ENCODE assay signal across 25 mouse cellular contexts in genomic region chr1:126578163-126578562, GRCm38 (mm10).
DNase-seq lines count a peak whose midpoint lies in the region; ATAC-seq and TF ChIP-seq lines count a peak whose summit lies in the region.
"Had no signal": no experiment of that assay in that cellular context is flagged by ENCODE, and none has a peak within 500 bp of the region (broad histone marks: within the 10 kb centered on the region; RNA-seq: fewer than 3 reads in every experiment).

No protein-coding gene starts in this region.

- TF ChIP-seq POLR2A in lung, adult 2 months (IDR thresholded peaks at IDR 0.05; ENCODE audit: borderline replicate concordance, extremely low read depth, low read depth, low read length), result no peak

- no peak overlapping the region for H3K4me3 ChIP-seq in lung, embryonic 14.5 days (ENCODE audit: low read depth, low read length)
- H3K4me3 ChIP-seq in lung, postnatal 0 days (ENCODE audit: low read depth, low read length), result no peak overlapping the region
- H3K4me3 ChIP-seq in lung, adult 2 months (replicated peaks; ENCODE audit: extremely low read depth, low read depth, low read length), result no peak overlapping the region
- H3K4me3 ChIP-seq: erythroblast, embryonic 14.5 days; forebrain, embryonic 12.5 days; forebrain, embryonic 15.5 days; heart, embryonic 12.5 days; heart, embryonic 15.5 days had no signal

- no peak overlapping the region for H3K4me2 ChIP-seq in lung, embryonic 14.5 days
- no peak overlapping the region for H3K4me2 ChIP-seq in lung, postnatal 0 days (replicated peaks; ENCODE audit: low read depth, low read length)
- H3K4me2 ChIP-seq: forebrain, embryonic 12.5 days; forebrain, embryonic 15.5 days; heart, embryonic 12.5 days; heart, embryonic 15.5 days; hindbrain, embryonic 14.5 days had no signal

- ATAC-seq in lung, embryonic 14.5 days (ENCODE audit: insufficient read depth), result 0 out of 2 replicates have a peak, but pooled peaks have one; percentile 54
- ATAC-seq in lung, postnatal 0 days, result peak; percentile 72
- ATAC-seq: CD4-positive, CD25-positive, alpha-beta regulatory T cell, adult 4 months; forebrain, embryonic 15.5 days; hindbrain, postnatal 0 days had no signal

- no peaks in the 10 kb centered on the region for H3K27me3 ChIP-seq in lung, embryonic 14.5 days (ENCODE audit: insufficient read depth, low read length)
- H3K27me3 ChIP-seq in lung, postnatal 0 days (replicated peaks; ENCODE audit: insufficient read depth, low read length), result no peaks in the 10 kb centered on the region
- H3K27me3 ChIP-seq: forebrain, embryonic 12.5 days; forebrain, embryonic 15.5 days; heart, embryonic 15.5 days had no signal

- intact Hi-C loops in heart, postnatal 36 days (cut with DNase I), result no loop called here

- H3K36me3 ChIP-seq in lung, embryonic 14.5 days (ENCODE audit: insufficient read depth), result no peaks in the 10 kb centered on the region
- no peaks in the 10 kb centered on the region for H3K36me3 ChIP-seq in lung, postnatal 0 days (ENCODE audit: insufficient read depth, low read length)
- H3K36me3 ChIP-seq: forebrain, embryonic 12.5 days; forebrain, embryonic 15.5 days; heart, embryonic 12.5 days; heart, embryonic 15.5 days had no signal

- H3K9me3 ChIP-seq in lung, embryonic 14.5 days (ENCODE audit: low read depth, low read length), result no peaks in the 10 kb centered on the region
- H3K9me3 ChIP-seq in lung, postnatal 0 days (ENCODE audit: low read length), result no peaks in the 10 kb centered on the region
- H3K9me3 ChIP-seq: forebrain, embryonic 12.5 days; forebrain, embryonic 15.5 days; heart, embryonic 12.5 days; heart, embryonic 15.5 days had no signal

- H3K4me1 ChIP-seq in lung, embryonic 14.5 days (ENCODE audit: insufficient read depth), result no peaks in the 10 kb centered on the region
- peaks cover 3% of the 10 kb centered on the region; the same call in 1 of the 2 replicates for H3K4me1 ChIP-seq in lung, postnatal 0 days (ENCODE audit: insufficient read depth, low read depth, low read length)
- H3K4me1 ChIP-seq in lung, adult 2 months (ENCODE audit: control insufficient read depth, insufficient read depth, low read length), result peaks cover 3% of the 10 kb centered on the region

- H3K27ac ChIP-seq in lung, embryonic 14.5 days (ENCODE audit: low read depth), result no peak overlapping the region
- H3K27ac ChIP-seq in lung, postnatal 0 days (ENCODE audit: low read length), result no peak overlapping the region
- H3K27ac ChIP-seq: forebrain, embryonic 12.5 days; forebrain, embryonic 15.5 days; heart, embryonic 15.5 days; hindbrain, embryonic 14.5 days; hindbrain, postnatal 0 days had no signal

- H3K9ac ChIP-seq in lung, embryonic 14.5 days, result no peak overlapping the region
- H3K9ac ChIP-seq in lung, postnatal 0 days (replicated peaks; ENCODE audit: low read depth), result no peak overlapping the region
- H3K9ac ChIP-seq: forebrain, embryonic 12.5 days; forebrain, embryonic 15.5 days; heart, embryonic 12.5 days; heart, embryonic 15.5 days; hindbrain, embryonic 14.5 days had no signal

- peak; percentile 37; the same call in 1 of the 2 replicates for TF ChIP-seq EP300 in lung, postnatal 0 days (IDR thresholded peaks at IDR 0.05)

- TF ChIP-seq CTCF in lung, embryonic 14.5 days (IDR thresholded peaks at IDR 0.05; ENCODE audit: low read depth), result no peak
- no peak for TF ChIP-seq CTCF in lung, postnatal 0 days (IDR thresholded peaks at IDR 0.05)
- TF ChIP-seq CTCF in lung, adult 2 months (IDR thresholded peaks at IDR 0.05; ENCODE audit: insufficient read depth, low read length), result no peak

- peak; percentile 71 for DNase-seq in lung, embryonic 14.5 days
- no peak for DNase-seq in lung, adult 18-20 months
- DNase-seq in lung, postnatal 0 days (ENCODE audit: low spot score), result peak; percentile 72
- DNase-seq in lung, adult 2 months, result no peak
- peak; percentile 37 for DNase-seq in lung, postnatal 25 days (ENCODE audit: low spot score)
- DNase-seq in heart, postnatal 36 days, result no peak
- DNase-seq: adrenal gland, adult 8-10 months; adrenal gland, postnatal 25 days; cerebellum, adult 11-12 months; cerebellum, adult 8-10 months; cerebellum, postnatal 10 days; cerebellum, postnatal 36 days; embryo, embryonic 11 days; gastrocnemius, postnatal 25 days; heart, adult 18-20 months; heart, postnatal 10 days; heart, postnatal 4 days had no signal

Comparison
In these comparisons a context has a peak if more than half of its experiments do, and no peak if none do; other contexts are left out.
1. DNase-seq: peak in lung, embryonic 14.5 days (single experiment), lung, postnatal 0 days (single experiment) and lung, postnatal 25 days (single experiment); none in lung, adult 18-20 months (0 of 2), lung, adult 2 months (single experiment) and heart, postnatal 36 days (0 of 2).